Mouse (Mus musculus): ENCODE measurements around the gene Ddr1.

Gene Ddr1

GRCm38 (mm10) chr17:35721676-35722075 lies 17.3 kb upstream of the Ddr1 start:
- DNase-seq (ENCODE audit: low read depth): no peak

DNA sequence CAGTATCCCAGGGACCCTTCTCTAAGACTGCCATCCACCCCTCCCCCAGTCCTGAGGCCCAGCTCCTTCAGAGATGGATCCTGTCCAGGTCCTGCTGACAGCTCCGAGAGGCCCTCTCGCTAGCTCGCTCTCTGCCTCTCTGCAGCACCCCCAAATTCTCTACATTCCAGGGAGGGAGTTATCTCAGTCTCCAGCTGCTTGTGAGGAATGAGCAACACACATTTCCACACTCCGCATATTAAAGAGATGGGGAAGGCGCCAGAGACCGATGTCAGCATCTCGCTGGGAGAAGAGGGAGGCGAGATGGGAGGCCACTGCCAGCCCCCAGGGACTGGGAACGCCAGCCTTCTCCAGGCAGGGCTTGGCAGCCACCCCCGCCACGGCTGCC lies 15.9 kb upstream of the Ddr1 start:
- DNase-seq (ENCODE audit: low read depth): no peak

GRCm38 (mm10) chr17:35719616-35720339 lies 15.4 kb upstream of the Ddr1 start:
- peak; percentile 45 for DNase-seq (ENCODE audit: low read depth)

DNA sequence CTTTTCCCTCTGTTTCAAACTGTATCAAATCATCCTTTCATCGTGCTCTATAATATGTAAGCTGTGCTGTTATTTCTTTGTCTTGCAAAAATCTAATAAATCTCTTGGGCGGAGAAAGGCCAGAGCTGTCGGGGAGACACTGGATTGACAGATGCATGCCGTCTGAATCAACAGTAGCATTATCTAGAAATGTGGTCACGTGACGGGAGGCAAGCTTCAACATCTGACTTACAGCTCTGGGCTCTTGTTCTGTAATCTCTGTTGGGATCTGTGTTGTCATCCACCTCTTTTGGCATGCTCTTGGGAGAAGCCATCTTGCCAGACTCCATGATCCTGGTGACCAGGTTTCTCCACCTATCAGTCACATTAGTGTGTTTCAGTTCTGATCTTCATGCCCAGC lies 12.7 kb upstream of the Ddr1 start:
- no peak for DNase-seq (ENCODE audit: low read depth)

DNA sequence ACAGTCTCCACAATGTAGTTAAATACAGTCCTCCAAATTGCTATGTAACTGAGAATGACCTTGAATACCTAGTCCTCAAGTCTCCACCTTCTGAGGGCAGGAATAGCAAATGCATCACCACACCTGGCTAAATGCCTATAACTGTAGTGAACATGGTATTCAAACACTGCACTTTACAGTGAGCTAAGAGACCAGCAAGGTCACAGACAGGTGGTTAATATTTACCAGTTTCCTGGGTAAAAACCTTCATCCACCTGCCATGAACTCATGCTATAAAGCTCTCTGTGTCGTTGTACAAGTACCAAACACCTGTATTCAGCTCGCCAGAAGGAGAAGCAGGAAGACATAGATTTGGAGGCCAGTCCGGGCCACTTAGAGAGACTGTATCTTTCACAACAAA lies 11.7 kb upstream of the Ddr1 start:
- DNase-seq (ENCODE audit: low read depth): no peak

- DNase-seq (ENCODE audit: low read depth): no peak
These were observed 6.4 kb upstream of the Ddr1 start for GRCm38 (mm10) chr17:35710705-35711347.

DNA sequence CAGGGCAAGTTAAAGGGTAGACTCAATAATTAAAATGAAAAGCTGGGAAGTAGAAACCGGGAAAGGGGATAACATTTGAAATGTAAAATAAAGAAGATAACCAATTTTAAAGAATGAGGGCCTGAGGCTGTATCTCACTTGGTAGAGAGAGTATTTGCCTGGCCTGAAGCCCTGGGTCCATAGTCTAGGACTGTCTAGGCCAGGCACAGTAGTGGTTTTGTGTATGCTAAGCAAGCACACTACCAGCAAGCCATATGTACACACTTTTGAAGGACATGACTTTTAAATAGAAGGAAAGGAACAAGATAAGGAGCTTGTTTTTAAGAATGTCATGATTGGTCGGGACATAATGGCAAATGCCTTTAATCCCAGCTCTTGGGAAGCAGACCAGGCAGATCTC lies 4.2 kb upstream of the Ddr1 start:
- DNase-seq (ENCODE audit: low read depth): no peak

DNA sequence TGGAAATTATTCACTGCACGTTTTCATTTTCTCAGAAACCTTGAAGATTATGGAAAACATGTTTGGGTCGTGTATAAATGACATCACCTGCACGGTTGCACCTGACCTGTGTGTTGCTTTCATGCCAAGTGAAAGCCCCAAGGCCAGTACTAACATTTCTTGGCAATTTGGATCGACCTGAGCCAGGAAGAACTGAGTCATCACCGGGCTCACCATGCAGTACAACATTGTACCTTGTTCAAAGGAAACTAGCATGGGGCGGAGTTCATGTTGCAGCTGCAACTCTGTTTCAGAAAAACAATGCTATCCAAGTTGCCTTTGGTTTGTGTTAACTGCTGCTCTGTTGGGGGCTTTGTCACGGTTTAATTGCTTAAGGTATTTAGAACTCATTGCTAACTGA lies 3.5 kb upstream of the Ddr1 start:
- peak; percentile 60 for DNase-seq (ENCODE audit: low read depth)

GRCm38 (mm10) chr17:35705836-35706235 lies 1.4 kb upstream of the Ddr1 start:
- peak; percentile 80 for DNase-seq (ENCODE audit: low read depth)

DNA sequence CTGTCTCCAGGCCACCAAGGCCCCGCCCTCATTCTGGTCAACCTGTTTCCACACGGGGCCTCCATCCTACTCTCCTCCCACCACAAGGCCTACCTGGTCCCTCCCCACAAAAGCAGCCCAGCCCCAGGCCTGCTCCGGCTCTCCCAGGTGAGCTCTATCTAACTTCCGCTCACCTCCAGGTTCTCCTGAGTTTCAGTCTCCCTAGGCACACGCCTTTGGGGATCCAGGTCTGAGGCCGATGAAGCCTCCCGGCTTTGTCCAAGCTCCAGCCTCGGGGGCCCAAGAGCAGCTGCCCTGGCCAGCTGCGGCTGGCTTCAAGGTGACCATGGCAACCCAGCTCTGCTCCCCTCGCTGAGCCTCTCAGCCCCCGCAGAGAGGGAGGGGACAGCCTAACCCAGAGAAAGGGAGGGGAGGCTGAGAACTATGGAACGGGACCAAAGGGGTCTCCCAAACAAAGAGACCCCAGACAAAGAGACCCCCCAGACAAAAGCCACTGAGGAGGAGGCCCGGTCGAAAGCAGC lies 610 bp downstream of the Ddr1 start:
- peak; percentile 31 for DNase-seq (ENCODE audit: low read depth)

DNA sequence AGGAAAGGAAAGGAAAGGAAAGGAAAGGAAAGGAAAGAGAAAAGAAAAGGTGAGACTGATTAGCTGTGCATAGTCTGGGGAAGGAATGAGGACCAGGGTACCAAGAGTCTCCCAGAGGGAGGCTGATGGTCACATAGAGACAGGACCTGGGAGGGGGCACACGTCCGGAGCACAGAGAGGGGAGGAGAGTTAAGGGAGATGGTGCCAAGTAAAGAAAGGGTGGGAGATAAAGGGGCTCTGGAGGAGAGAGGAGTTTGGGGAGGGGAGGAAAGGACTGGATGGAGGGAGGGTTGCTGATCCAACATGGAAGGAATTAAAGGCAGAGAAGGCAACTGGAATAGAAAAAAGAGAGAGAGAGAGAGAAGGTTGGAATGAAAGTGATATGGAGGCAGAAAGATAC lies 1.4 kb downstream of the Ddr1 start:
- no peak for DNase-seq (ENCODE audit: low read depth)

- no peak for DNase-seq (ENCODE audit: low read depth)
These were observed 1.8 kb downstream of the Ddr1 start for GRCm38 (mm10) chr17:35702605-35703004.

DNA sequence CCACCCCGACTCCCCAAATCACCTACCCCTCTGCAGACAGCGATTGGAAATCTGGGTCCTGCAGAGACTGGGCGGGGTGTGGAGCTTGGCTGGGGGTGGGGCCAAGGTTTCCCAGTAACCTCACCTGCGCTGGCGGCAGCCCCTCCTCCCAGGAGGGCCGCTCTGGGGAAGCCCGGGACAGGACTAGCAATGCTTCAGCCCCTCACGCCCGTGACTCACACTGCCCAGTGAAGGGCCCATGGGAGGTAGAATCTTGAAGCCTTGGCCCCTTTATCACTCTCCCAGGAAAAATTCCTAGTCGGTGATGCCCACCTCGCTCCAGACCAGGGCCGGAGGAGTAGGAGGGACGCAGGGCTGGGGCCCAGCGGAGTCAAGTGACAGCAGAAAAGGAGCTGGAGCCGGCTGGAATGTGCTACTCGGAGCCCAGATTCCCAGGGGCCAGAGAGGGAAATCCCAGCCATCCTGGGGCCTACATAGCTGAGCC lies 2.4 kb downstream of the Ddr1 start:
- DNase-seq (ENCODE audit: low read depth): no peak

DNA sequence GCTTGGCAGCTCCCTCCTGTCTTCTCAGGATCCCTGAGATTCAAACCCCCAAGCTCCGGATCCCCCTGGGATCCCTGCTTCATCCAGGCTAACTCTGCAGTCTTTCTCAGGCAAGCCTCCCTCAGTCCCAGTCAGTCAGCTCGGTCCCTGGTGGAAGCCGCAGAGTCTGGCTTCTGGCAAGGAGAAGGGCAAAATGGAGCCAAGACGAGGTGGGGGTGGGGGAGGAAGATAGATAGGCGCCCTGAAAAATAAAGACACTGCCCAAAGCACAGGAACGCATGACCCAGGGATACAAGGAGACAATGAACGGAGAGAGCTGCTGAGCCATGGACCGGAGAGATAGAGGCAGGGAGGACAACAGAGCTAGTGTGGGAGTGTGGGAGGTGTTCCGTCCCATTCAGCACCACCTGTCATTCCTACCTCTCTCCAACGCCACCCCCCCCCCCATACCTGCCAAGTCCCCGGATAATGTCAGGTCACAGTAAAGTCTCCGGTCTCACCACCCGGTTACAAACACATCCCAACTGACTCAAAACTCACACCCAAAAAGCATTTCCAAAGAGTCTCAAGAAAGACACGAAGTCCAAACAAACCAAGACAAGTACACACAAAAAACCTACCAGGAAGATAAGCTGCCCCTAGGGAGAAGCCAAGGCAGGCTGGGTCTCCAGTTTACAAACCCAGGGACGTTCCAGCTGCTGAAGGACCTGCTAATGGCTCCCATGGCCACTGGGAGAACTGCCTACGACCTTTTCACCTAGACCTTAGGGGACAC lies 3.0 kb downstream of the Ddr1 start:
- peak; percentile 37 for DNase-seq (ENCODE audit: low read depth)

GRCm38 (mm10) chr17:35700371-35700961 lies 4.0 kb downstream of the Ddr1 start:
- peak; percentile 69 for DNase-seq (ENCODE audit: low read depth)

GRCm38 (mm10) chr17:35699919-35700318 lies 4.5 kb downstream of the Ddr1 start:
- no peak for DNase-seq (ENCODE audit: low read depth)

DNA sequence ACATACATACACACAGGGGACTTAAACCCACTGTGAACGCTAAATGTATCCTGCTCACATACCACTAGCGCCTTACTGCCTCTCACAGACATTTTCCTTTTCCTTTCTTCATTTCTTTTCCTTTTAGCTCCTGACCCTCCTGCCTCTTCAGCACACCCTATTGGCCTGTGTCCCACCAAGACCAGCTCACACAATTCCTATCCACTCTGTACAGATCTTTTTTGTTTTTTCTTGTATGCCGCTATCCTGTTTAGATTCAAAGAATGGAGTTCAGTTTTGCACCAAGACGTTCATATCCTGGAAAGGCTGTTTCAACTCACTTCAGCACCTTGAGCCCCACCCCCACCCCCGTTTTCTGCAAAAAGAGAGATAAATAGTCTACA lies 5.9 kb downstream of the Ddr1 start:
- DNase-seq (ENCODE audit: low read depth): no peak

- no peak for DNase-seq (ENCODE audit: low read depth)
These were observed 6.5 kb downstream of the Ddr1 start for GRCm38 (mm10) chr17:35697759-35698500.

DNA sequence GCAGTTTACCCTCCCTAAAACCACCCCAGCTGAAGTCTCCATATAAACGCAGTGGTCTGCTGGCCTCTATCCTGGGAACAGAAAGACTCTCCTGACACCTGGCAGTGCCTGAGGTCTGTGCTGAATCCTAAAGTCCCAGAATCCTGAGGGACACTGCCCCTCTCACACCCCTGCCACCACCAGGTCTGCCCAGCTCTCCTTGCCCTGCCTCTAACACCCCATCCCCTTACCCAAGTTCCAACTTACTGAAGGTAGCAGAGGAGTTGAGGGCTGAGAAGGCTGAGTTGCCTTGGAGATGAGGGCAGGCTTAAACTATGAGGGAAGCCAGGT lies 7.0 kb downstream of the Ddr1 start:
- no peak for DNase-seq (ENCODE audit: low read depth)

DNA sequence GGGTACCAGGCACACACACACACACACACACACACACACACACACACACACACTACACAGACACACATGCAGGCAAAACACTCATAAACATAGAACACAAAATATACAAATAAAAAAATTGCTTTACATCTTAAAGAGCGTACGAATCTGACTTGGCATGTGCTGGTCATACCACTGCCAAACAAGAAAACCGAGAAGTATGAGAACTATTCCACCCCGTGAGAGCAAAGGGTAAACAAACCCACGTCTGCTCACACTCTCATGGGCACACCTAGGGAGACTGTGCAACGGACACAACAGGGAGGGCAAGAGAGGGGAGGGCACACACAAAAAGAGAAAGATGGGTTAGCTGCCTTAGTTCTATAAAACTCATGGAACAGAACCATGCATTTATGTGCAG lies 7.7 kb downstream of the Ddr1 start:
- no peak for DNase-seq (ENCODE audit: low read depth)

GRCm38 (mm10) chr17:35695289-35695688 lies 9.1 kb downstream of the Ddr1 start:
- DNase-seq (ENCODE audit: low read depth): peak; percentile 67

DNA sequence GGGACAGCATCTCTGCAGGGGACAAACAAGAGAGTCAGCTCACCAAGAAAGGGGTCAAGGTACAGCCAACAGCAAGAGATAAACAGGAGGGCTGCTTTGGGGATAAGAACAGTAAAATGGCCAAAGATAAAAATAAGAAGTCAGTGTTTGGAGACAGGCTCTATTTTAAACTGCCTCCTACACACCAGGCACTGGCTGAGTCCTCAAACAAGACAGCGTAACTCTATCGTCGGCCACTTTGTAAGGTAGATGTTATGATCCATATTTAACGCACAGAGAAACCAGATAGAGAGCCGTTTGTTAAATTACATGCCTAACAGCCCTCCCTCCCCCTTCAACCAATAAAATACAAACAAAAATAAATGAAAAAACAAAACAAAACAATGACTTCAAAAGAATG lies 10.5 kb downstream of the Ddr1 start:
- no peak for DNase-seq (ENCODE audit: low read depth)

Measured in naive thymus-derived CD4-positive, alpha-beta T cell, adult 2 months (primary cell).